ENCODE assay signal across 20 mouse cellular contexts in genomic region chr2:78284806-78285205, GRCm38 (mm10).
A peak's percentile ranks its signal among the peaks of the same experiment; 100 is the strongest.
DNase-seq lines count a peak whose midpoint lies in the region; ATAC-seq and TF ChIP-seq lines count a peak whose summit lies in the region.
"Had no signal": no experiment of that assay in that cellular context is flagged by ENCODE, and none has a peak within 500 bp of the region (broad histone marks: within the 10 kb centered on the region; RNA-seq: fewer than 3 reads in every experiment).

No protein-coding gene starts in this region.

- H3K27me3 ChIP-seq in midbrain, embryonic 11.5 days (ENCODE audit: control insufficient read depth, insufficient read depth, low read length): no peaks in the 10 kb centered on the region
- H3K27me3 ChIP-seq in midbrain, embryonic 10.5 days (ENCODE audit: low read depth, poor library complexity, severe bottlenecking): no peaks in the 10 kb centered on the region
- H3K27me3 ChIP-seq in forebrain, embryonic 11.5 days (ENCODE audit: control insufficient read depth, insufficient read depth, low read length): no peaks in the 10 kb centered on the region
- no peaks in the 10 kb centered on the region for H3K27me3 ChIP-seq in hindbrain, embryonic 14.5 days (ENCODE audit: control insufficient read depth, insufficient read depth, low read length)
- no peaks in the 10 kb centered on the region for H3K27me3 ChIP-seq in midbrain, postnatal 0 days (ENCODE audit: insufficient read depth, low read length)
- H3K27me3 ChIP-seq: limb, embryonic 15.5 days had no signal

- no peak for TF ChIP-seq CTCF in midbrain, postnatal 0 days (IDR thresholded peaks at IDR 0.05)

- no peak overlapping the region for H3K4me3 ChIP-seq in midbrain, embryonic 11.5 days (ENCODE audit: low read depth, low read length)
- H3K4me3 ChIP-seq in midbrain, embryonic 10.5 days: no peak overlapping the region
- no peak overlapping the region for H3K4me3 ChIP-seq in forebrain, embryonic 11.5 days (ENCODE audit: low read depth, low read length)
- no peak overlapping the region for H3K4me3 ChIP-seq in hindbrain, embryonic 14.5 days (replicated peaks; ENCODE audit: low read length)
- H3K4me3 ChIP-seq in midbrain, postnatal 0 days (ENCODE audit: low read depth, low read length): no peak overlapping the region
- H3K4me3 ChIP-seq: embryonic facial prominence, embryonic 13.5 days; heart, embryonic 10.5 days; layer of hippocampus, adult 2 months; limb, embryonic 15.5 days; myocyte had no signal

- no peaks in the 10 kb centered on the region for H3K36me3 ChIP-seq in midbrain, embryonic 11.5 days (ENCODE audit: control insufficient read depth, insufficient read depth, low read length)
- no peaks in the 10 kb centered on the region for H3K36me3 ChIP-seq in midbrain, embryonic 10.5 days
- H3K36me3 ChIP-seq in forebrain, embryonic 11.5 days (ENCODE audit: control insufficient read depth, insufficient read depth, low read length): no peaks in the 10 kb centered on the region
- H3K36me3 ChIP-seq in hindbrain, embryonic 14.5 days (replicated peaks; ENCODE audit: control insufficient read depth, insufficient read depth): no peaks in the 10 kb centered on the region
- no peaks in the 10 kb centered on the region for H3K36me3 ChIP-seq in midbrain, postnatal 0 days (ENCODE audit: insufficient read depth, low read length)
- H3K36me3 ChIP-seq: embryonic facial prominence, embryonic 13.5 days; heart, embryonic 10.5 days; limb, embryonic 15.5 days had no signal

- peak; percentile 44; the same call in 1 of the 2 replicates for ATAC-seq in midbrain, embryonic 11.5 days (ENCODE audit: low FRiP score)
- peak; percentile 90 for ATAC-seq in forebrain, embryonic 11.5 days (replicated peaks; ENCODE audit: low FRiP score)
- peak; percentile 71 for ATAC-seq in hindbrain, embryonic 14.5 days (ENCODE audit: low FRiP score)
- no peak for ATAC-seq in midbrain, postnatal 0 days (ENCODE audit: low FRiP score)
- ATAC-seq in megakaryocyte progenitor cell, adult 5-6 weeks (replicated peaks; ENCODE audit: poor library complexity): no peak
- no peak for ATAC-seq in frontal cortex, adult (ENCODE audit: low TSS enrichment)
- ATAC-seq: intestine, embryonic 16.5 days had no signal

- H3K27ac ChIP-seq in midbrain, embryonic 11.5 days (ENCODE audit: low read depth, low read length): no peak overlapping the region
- no peak overlapping the region for H3K27ac ChIP-seq in midbrain, embryonic 10.5 days (replicated peaks)
- H3K27ac ChIP-seq in forebrain, embryonic 11.5 days (ENCODE audit: low read depth, low read length): no peak overlapping the region
- H3K27ac ChIP-seq in hindbrain, embryonic 14.5 days: no peak overlapping the region
- H3K27ac ChIP-seq in midbrain, postnatal 0 days (ENCODE audit: low read depth, low read length): no peak overlapping the region
- H3K27ac ChIP-seq: embryonic facial prominence, embryonic 13.5 days; heart, embryonic 10.5 days; kidney, postnatal 0 days; layer of hippocampus, adult 2 months; limb, embryonic 15.5 days had no signal

- DNase-seq in midbrain, embryonic 11.5 days (ENCODE audit: low spot score, missing footprints): no peak
- DNase-seq in midbrain, embryonic 10.5 days (ENCODE audit: low spot score): no peak
- peak; percentile 67 for DNase-seq in forebrain, embryonic 11.5 days (ENCODE audit: low spot score)
- no peak for DNase-seq in hindbrain, embryonic 14.5 days (ENCODE audit: low spot score)
- peak; percentile 37 for DNase-seq in midbrain, postnatal 0 days (ENCODE audit: low spot score)
- DNase-seq: adrenal gland, adult 8-10 months; cerebellum, adult 9-11 months; gastrocnemius, postnatal 10 days; heart, postnatal 14 days; lung, adult 18-20 months; thymus, postnatal 14 days had no signal

- H3K4me2 ChIP-seq in midbrain, embryonic 11.5 days: no peak overlapping the region
- H3K4me2 ChIP-seq in forebrain, embryonic 11.5 days (ENCODE audit: low read depth, low read length, severe bottlenecking): no peak overlapping the region
- H3K4me2 ChIP-seq in hindbrain, embryonic 14.5 days (replicated peaks): no peak overlapping the region
- no peak overlapping the region for H3K4me2 ChIP-seq in midbrain, postnatal 0 days (ENCODE audit: low read depth, low read length, poor library complexity, severe bottlenecking)
- H3K4me2 ChIP-seq: embryonic facial prominence, embryonic 13.5 days; limb, embryonic 15.5 days had no signal

- 0 out of 2 replicates have a peak, but pooled peaks cover 2% of the 10 kb centered on the region for H3K4me1 ChIP-seq in midbrain, embryonic 11.5 days (ENCODE audit: control insufficient read depth, insufficient read depth, low read length)
- H3K4me1 ChIP-seq in midbrain, embryonic 10.5 days: peaks cover 7% of the 10 kb centered on the region; the same call in 1 of the 2 replicates
- peaks cover 3% of the 10 kb centered on the region; the same call in 1 of the 2 replicates for H3K4me1 ChIP-seq in forebrain, embryonic 11.5 days (replicated peaks; ENCODE audit: control insufficient read depth, insufficient read depth, low read length)
- peaks cover 8% of the 10 kb centered on the region; the same call in 1 of the 2 replicates for H3K4me1 ChIP-seq in hindbrain, embryonic 14.5 days (replicated peaks; ENCODE audit: control insufficient read depth, insufficient read depth, low read length)
- H3K4me1 ChIP-seq in midbrain, postnatal 0 days (ENCODE audit: insufficient read depth, low read length): no peaks in the 10 kb centered on the region
- H3K4me1 ChIP-seq: limb, embryonic 15.5 days had no signal

- no peak overlapping the region for H3K9ac ChIP-seq in midbrain, embryonic 11.5 days (ENCODE audit: low read length)
- H3K9ac ChIP-seq in forebrain, embryonic 11.5 days (ENCODE audit: low read length): no peak overlapping the region
- no peak overlapping the region for H3K9ac ChIP-seq in hindbrain, embryonic 14.5 days
- no peak overlapping the region for H3K9ac ChIP-seq in midbrain, postnatal 0 days (replicated peaks; ENCODE audit: low read length, poor library complexity, severe bottlenecking)
- H3K9ac ChIP-seq: embryonic facial prominence, embryonic 13.5 days; limb, embryonic 15.5 days had no signal

- H3K9me3 ChIP-seq in midbrain, embryonic 11.5 days (ENCODE audit: control insufficient read depth, low read length): no peaks in the 10 kb centered on the region
- H3K9me3 ChIP-seq in midbrain, embryonic 10.5 days (replicated peaks): no peaks in the 10 kb centered on the region
- H3K9me3 ChIP-seq in forebrain, embryonic 11.5 days (ENCODE audit: control insufficient read depth, low read length): no peaks in the 10 kb centered on the region
- H3K9me3 ChIP-seq in hindbrain, embryonic 14.5 days (ENCODE audit: control insufficient read depth, low read length): no peaks in the 10 kb centered on the region
- no peaks in the 10 kb centered on the region for H3K9me3 ChIP-seq in midbrain, postnatal 0 days (ENCODE audit: low read length)
- H3K9me3 ChIP-seq: embryonic facial prominence, embryonic 13.5 days; heart, embryonic 10.5 days; limb, embryonic 15.5 days had no signal

Comparison
In these comparisons a context has a peak if more than half of its experiments do, and no peak if none do; other contexts are left out.
1. ATAC-seq: peak in midbrain, embryonic 11.5 days (single experiment), forebrain, embryonic 11.5 days (single experiment) and hindbrain, embryonic 14.5 days (single experiment); none in midbrain, postnatal 0 days (single experiment), megakaryocyte progenitor cell, adult 5-6 weeks (single experiment) and frontal cortex, adult (single experiment).
2. DNase-seq: peak in forebrain, embryonic 11.5 days (single experiment) and midbrain, postnatal 0 days (single experiment); none in midbrain, embryonic 11.5 days (single experiment), midbrain, embryonic 10.5 days (single experiment) and hindbrain, embryonic 14.5 days (single experiment).